Mouse (Mus musculus) gastrocnemius, postnatal 10 days (tissue): Measurements from ENCODE around the gene Dph1. TPM values are rescaled to one million over a fixed set of nuclear protein-coding genes. Genes with fewer than 3 reads are reported as not detected.

Experiments
- DNase-seq: peaks from one replicate; pipeline ENCODE4 v3.0.0; 2021; ENCODE audit warnings: mixed read lengths
- total RNA-seq, 2 experiments: library from RNA; stranded (reverse); gene quantifications; 2 replicates each; pipeline ENCODE4 v1.2.3; 2021

The Dph1 gene
- total RNA-seq, 2 experiments from 2014 or later, result 8.3 to 8.4 TPM

GRCm38 (mm10) chr11:75158432-75158831, 32.6 kb downstream of the Dph1 start:
- DNase-seq, result peak; percentile 15

- no peak for DNase-seq
These were observed 33.1 kb downstream of the Dph1 start for GRCm38 (mm10) chr11:75157901-75158300.

GRCm38 (mm10) chr11:75157037-75157436, 34.0 kb downstream of the Dph1 start:
- DNase-seq, result no peak

GRCm38 (mm10) chr11:75156416-75156815, 34.6 kb downstream of the Dph1 start:
- no peak for DNase-seq

GRCm38 (mm10) chr11:75155985-75156384, 35.1 kb downstream of the Dph1 start:
- DNase-seq, result no peak

GRCm38 (mm10) chr11:75154053-75154585, 36.9 kb downstream of the Dph1 start:
- DNase-seq, result no peak

GRCm38 (mm10) chr11:75152603-75153557, 38.2 kb downstream of the Dph1 start:
- peak; percentile 14 for DNase-seq

- no peak for DNase-seq
These were observed 40.7 kb downstream of the Dph1 start for GRCm38 (mm10) chr11:75150346-75150745.

GRCm38 (mm10) chr11:75148332-75149035, 42.6 kb downstream of the Dph1 start:
- no peak for DNase-seq

- peak; percentile 18 for DNase-seq
These were observed 43.2 kb downstream of the Dph1 start for GRCm38 (mm10) chr11:75147846-75148168.

GRCm38 (mm10) chr11:75147106-75147845, 43.8 kb downstream of the Dph1 start:
- peak; percentile 40 for DNase-seq

- DNase-seq, result no peak
These were observed 45.2 kb downstream of the Dph1 start for GRCm38 (mm10) chr11:75145841-75146240.

GRCm38 (mm10) chr11:75142749-75143148, 48.3 kb downstream of the Dph1 start:
- no peak for DNase-seq

- no peak for DNase-seq
These were observed 49.1 kb downstream of the Dph1 start for GRCm38 (mm10) chr11:75141913-75142312.

GRCm38 (mm10) chr11:75141038-75141437, 50.0 kb downstream of the Dph1 start:
- no peak for DNase-seq

- no peak for DNase-seq
These were observed 50.6 kb downstream of the Dph1 start for GRCm38 (mm10) chr11:75140431-75140830.

- DNase-seq, result peak; percentile 83
These were observed 51.7 kb downstream of the Dph1 start for GRCm38 (mm10) chr11:75139122-75139963.

- no peak for DNase-seq
These were observed 54.2 kb downstream of the Dph1 start for GRCm38 (mm10) chr11:75136666-75137398.

GRCm38 (mm10) chr11:75135358-75135757, 55.7 kb downstream of the Dph1 start:
- no peak for DNase-seq

- no peak for DNase-seq
These were observed 56.5 kb downstream of the Dph1 start for GRCm38 (mm10) chr11:75134485-75135068.
